Mouse (Mus musculus) testis, adult 2 months (tissue): ENCODE measurements around the gene Khdc1a.

Source experiments
- CTCF ChIP-seq: fragments of 200-500 bp; IDR thresholded peaks from 2 replicates; pipeline ENCODE4 v1.5.1; 2012; ENCODE audit warnings: low read depth, mild to moderate bottlenecking, inconsistent platforms, low read length, moderate library complexity; ENCODE audit not compliant: control insufficient read depth, insufficient read depth, insufficient replicate concordance
- POLR2A ChIP-seq: fragments of 200-500 bp; IDR thresholded peaks from 2 replicates; pipeline ENCODE4 v1.6.1; 2012; ENCODE audit warnings: low read depth, mild to moderate bottlenecking, inconsistent platforms, low read length, moderate library complexity; ENCODE audit not compliant: control insufficient read depth

GRCm38 (mm10) chr1:21315756-21316155, 33.7 kb upstream of the Khdc1a start:
- no peak for TF ChIP-seq POLR2A
- no peak for TF ChIP-seq CTCF
